Mouse (Mus musculus) layer of hippocampus, adult 11-12 months (tissue): ENCODE measurements around the gene Snx9.

Experiments
- DNase-seq: peaks from one replicate; pipeline ENCODE4 v3.0.0; 2022; ENCODE audit warnings: low spot score

Snx9 gene

GRCm38 (mm10) chr17:5932161-5932560, 91.0 kb downstream of the Snx9 start:
- no peak for DNase-seq

GRCm38 (mm10) chr17:5934554-5935324, 93.6 kb downstream of the Snx9 start:
- DNase-seq: peak; percentile 63

- no peak for DNase-seq
Measured at GRCm38 (mm10) chr17:5935680-5936079, 94.6 kb downstream of the Snx9 start.

- DNase-seq: no peak
Measured at GRCm38 (mm10) chr17:5936276-5936675, 95.1 kb downstream of the Snx9 start.

- DNase-seq: no peak
Measured at GRCm38 (mm10) chr17:5937441-5937840, 96.3 kb downstream of the Snx9 start.

- no peak for DNase-seq
Measured at GRCm38 (mm10) chr17:5939871-5940270, 98.7 kb downstream of the Snx9 start.

- DNase-seq: peak; percentile 74
Measured at GRCm38 (mm10) chr17:5940792-5941191, 99.7 kb downstream of the Snx9 start.

- DNase-seq: peak; percentile 45
Measured at GRCm38 (mm10) chr17:5941230-5942043, 100.3 kb downstream of the Snx9 start, which contains the start of gene Synj2. Gene Synj2, plus strand, starts transcription at chr17:5941280.

- no peak for DNase-seq
Measured at GRCm38 (mm10) chr17:5942156-5942555, 101.0 kb downstream of the Snx9 start.

GRCm38 (mm10) chr17:5943053-5943452, 101.9 kb downstream of the Snx9 start:
- DNase-seq: no peak

GRCm38 (mm10) chr17:5947039-5947438, 105.9 kb downstream of the Snx9 start:
- no peak for DNase-seq

- DNase-seq: no peak
Measured at GRCm38 (mm10) chr17:5952455-5952854, 111.3 kb downstream of the Snx9 start.

- no peak for DNase-seq
Measured at GRCm38 (mm10) chr17:5956350-5957000, 115.3 kb downstream of the Snx9 start.

- no peak for DNase-seq
Measured at GRCm38 (mm10) chr17:5957097-5957496, 116.0 kb downstream of the Snx9 start.

GRCm38 (mm10) chr17:5958229-5958628, 117.1 kb downstream of the Snx9 start:
- DNase-seq: no peak

GRCm38 (mm10) chr17:5958636-5959035, 117.5 kb downstream of the Snx9 start:
- DNase-seq: no peak

- no peak for DNase-seq
Measured at GRCm38 (mm10) chr17:5959096-5959495, 118.0 kb downstream of the Snx9 start.

- DNase-seq: no peak
Measured at GRCm38 (mm10) chr17:5959802-5960201, 118.7 kb downstream of the Snx9 start.

- DNase-seq: no peak
Measured at GRCm38 (mm10) chr17:5963766-5964165, 122.6 kb downstream of the Snx9 start.

- DNase-seq: no peak
Measured at GRCm38 (mm10) chr17:5965084-5965781, 124.1 kb downstream of the Snx9 start.

GRCm38 (mm10) chr17:5966706-5967105, 125.6 kb downstream of the Snx9 start:
- no peak for DNase-seq

- DNase-seq: no peak
Measured at GRCm38 (mm10) chr17:5968562-5968961, 127.4 kb downstream of the Snx9 start.
